Mouse (Mus musculus): ENCODE results near the gene Kcnh4. TPM values are rescaled to one million over a fixed set of nuclear protein-coding genes. Genes with fewer than 3 reads are reported as not detected.

The Kcnh4 gene
- total and polyA plus RNA-seq, 2 experiments from 2014 or later, result 4.2 to 12.9 TPM

DNA sequence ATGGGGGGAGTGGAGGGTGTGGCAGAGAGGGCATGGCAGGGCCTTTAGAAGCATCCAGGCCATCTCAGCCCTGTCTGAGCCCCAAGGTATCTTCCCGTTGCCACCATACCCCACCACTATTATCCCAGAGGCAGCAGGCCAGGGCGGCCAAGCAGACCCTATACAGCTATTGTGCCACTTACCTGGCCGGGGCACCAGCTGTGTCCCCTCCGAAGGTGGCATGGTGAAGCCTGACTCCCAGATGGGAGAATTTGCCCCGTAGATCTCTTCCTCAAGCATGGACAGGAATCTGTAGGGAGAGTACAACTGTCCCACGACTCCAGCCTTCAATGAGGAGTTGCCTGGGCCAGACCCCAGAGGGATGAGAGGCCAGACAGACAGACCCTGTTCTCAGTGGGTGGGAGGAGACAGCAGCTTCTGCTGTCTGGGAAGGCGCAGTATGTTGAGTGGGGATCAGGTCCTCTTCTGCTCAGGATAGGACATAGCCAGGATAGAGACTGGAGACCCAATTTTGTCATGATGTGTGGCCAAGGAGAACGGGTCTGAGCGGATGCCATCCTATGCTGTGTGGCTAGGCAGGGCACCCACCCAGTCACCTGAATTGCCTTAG is 50.4 kb downstream of the Kcnh4 start:
- Histone ChIP-seq H3K27me3 (ENCODE audit: insufficient read depth, low read length) (no peaks in the 10 kb centered on the region), H3K4me3 (ENCODE audit: low read length) (no peak overlapping the region), H3K27ac (no peak overlapping the region), H3K9me3 (ENCODE audit: low read length) (no peaks in the 10 kb centered on the region), H3K36me3 (ENCODE audit: insufficient read depth, low read length) (peaks cover 57% of the 10 kb centered on the region), H3K4me1 (ENCODE audit: insufficient read depth, low read length) (peaks cover 6% of the 10 kb centered on the region; the same call in 1 of the 2 replicates), H3K9ac (replicated peaks; ENCODE audit: low read length) (no peak overlapping the region), H3K4me2 (ENCODE audit: low read depth, low read length) (no peak overlapping the region)
- 94% methylated on average over 9 of the region's 9 CpGs for WGBS
- no peak for ATAC-seq
- no peak for TF ChIP-seq CTCF (IDR thresholded peaks at IDR 0.05; ENCODE audit: low read depth)
- no peak for DNase-seq (ENCODE audit: low spot score)

GRCm38 (mm10) chr11:100705095-100705747 is 54.5 kb downstream of the Kcnh4 start:
- peaks cover 57% of the 10 kb centered on the region for H3K36me3 ChIP-seq (ENCODE audit: insufficient read depth, low read length)
- no peaks in the 10 kb centered on the region for H3K4me1 ChIP-seq (ENCODE audit: insufficient read depth, low read length)
- 92% methylated on average over 23 of the region's 23 CpGs for WGBS
- ATAC-seq, result no peak
- no peak overlapping the region for H3K9ac ChIP-seq (replicated peaks; ENCODE audit: low read length)
- no peak overlapping the region for H3K4me3 ChIP-seq (ENCODE audit: low read length)
- no peaks in the 10 kb centered on the region for H3K9me3 ChIP-seq (ENCODE audit: low read length)
- no peak overlapping the region for H3K4me2 ChIP-seq (ENCODE audit: low read depth, low read length)
- TF ChIP-seq CTCF (IDR thresholded peaks at IDR 0.05; ENCODE audit: low read depth), result no peak
- no peak overlapping the region for H3K27ac ChIP-seq
- DNase-seq (ENCODE audit: low spot score), result no peak
- no peaks in the 10 kb centered on the region for H3K27me3 ChIP-seq (ENCODE audit: insufficient read depth, low read length)

GRCm38 (mm10) chr11:100703851-100704531 is 55.8 kb downstream of the Kcnh4 start, which contains the start of gene Dhx58:
Gene Dhx58 (minus strand): TSS chr11:100704271.
- Histone ChIP-seq H3K9me3 (ENCODE audit: low read length) (no peaks in the 10 kb centered on the region), H3K27me3 (ENCODE audit: insufficient read depth, low read length) (no peaks in the 10 kb centered on the region), H3K4me1 (ENCODE audit: insufficient read depth, low read length) (no peaks in the 10 kb centered on the region), H3K4me3 (ENCODE audit: low read length) (no peak within 1 kb of the TSS), H3K27ac (no peak within 1 kb of the TSS), H3K36me3 (ENCODE audit: insufficient read depth, low read length) (peaks cover 47% of the 10 kb centered on the region), H3K9ac (replicated peaks; ENCODE audit: low read length) (no peak within 1 kb of the TSS), H3K4me2 (ENCODE audit: low read depth, low read length) (no peak within 1 kb of the TSS)
- no peak for ATAC-seq
- no peak for TF ChIP-seq CTCF (IDR thresholded peaks at IDR 0.05; ENCODE audit: low read depth)
- WGBS, result 66% methylated on average over 7 of the region's 7 CpGs
- DNase-seq (ENCODE audit: low spot score), result no peak

GRCm38 (mm10) chr11:100703366-100703765 is 56.4 kb downstream of the Kcnh4 start:
- TF ChIP-seq CTCF (IDR thresholded peaks at IDR 0.05; ENCODE audit: low read depth), result no peak
- 76% methylated on average over 11 of the region's 11 CpGs for WGBS

DNA sequence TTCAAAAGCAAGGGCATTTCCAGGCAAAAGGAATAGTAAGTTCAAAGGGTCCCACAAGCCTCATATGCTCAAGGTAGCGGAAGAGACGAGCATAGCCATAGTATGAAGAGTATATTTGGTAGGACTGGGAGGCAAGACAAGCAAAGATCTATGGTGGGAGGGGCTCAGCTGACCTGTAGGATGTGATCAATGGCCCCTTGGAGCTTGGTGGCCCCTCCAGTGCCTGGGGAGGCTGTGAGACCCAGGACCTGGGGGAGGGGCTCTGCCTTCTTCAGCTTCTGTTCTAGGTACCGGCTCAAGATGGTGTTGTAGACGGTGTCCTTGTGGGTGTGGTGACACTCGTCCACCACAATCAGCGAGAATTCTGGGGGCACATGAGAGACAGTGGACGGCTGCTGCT is 56.8 kb downstream of the Kcnh4 start:
- H3K27me3 ChIP-seq (ENCODE audit: insufficient read depth, low read length), result no peaks in the 10 kb centered on the region
- DNase-seq (ENCODE audit: low spot score) (no peak), ATAC-seq (no peak)
- WGBS, result 47% methylated on average over 7 of the region's 7 CpGs
- no peaks in the 10 kb centered on the region for H3K4me1 ChIP-seq (ENCODE audit: insufficient read depth, low read length)
- no peak overlapping the region for H3K4me3 ChIP-seq (ENCODE audit: low read length)
- H3K36me3 ChIP-seq (ENCODE audit: insufficient read depth, low read length), result peaks cover 37% of the 10 kb centered on the region
- H3K27ac ChIP-seq, result no peak overlapping the region
- H3K9ac ChIP-seq (replicated peaks; ENCODE audit: low read length), result no peak overlapping the region
- H3K4me2 ChIP-seq (ENCODE audit: low read depth, low read length), result peak overlapping the region; percentile 36
- TF ChIP-seq CTCF (IDR thresholded peaks at IDR 0.05; ENCODE audit: low read depth), result no peak
- no peaks in the 10 kb centered on the region for H3K9me3 ChIP-seq (ENCODE audit: low read length)

More at GRCm38 (mm10) chr11:100703366-100703765, 56.4 kb downstream of the Kcnh4 start:
- Histone ChIP-seq H3K27me3 (ENCODE audit: insufficient read depth, low read length) (no peaks in the 10 kb centered on the region), H3K36me3 (ENCODE audit: insufficient read depth, low read length) (peaks cover 41% of the 10 kb centered on the region), H3K4me1 (ENCODE audit: insufficient read depth, low read length) (no peaks in the 10 kb centered on the region), H3K27ac (no peak overlapping the region), H3K9me3 (ENCODE audit: low read length) (no peaks in the 10 kb centered on the region), H3K4me3 (ENCODE audit: low read length) (no peak overlapping the region), H3K4me2 (ENCODE audit: low read depth, low read length) (no peak overlapping the region), H3K9ac (replicated peaks; ENCODE audit: low read length) (no peak overlapping the region)
- DNase-seq (ENCODE audit: low spot score) (no peak), ATAC-seq (no peak)

DNA sequence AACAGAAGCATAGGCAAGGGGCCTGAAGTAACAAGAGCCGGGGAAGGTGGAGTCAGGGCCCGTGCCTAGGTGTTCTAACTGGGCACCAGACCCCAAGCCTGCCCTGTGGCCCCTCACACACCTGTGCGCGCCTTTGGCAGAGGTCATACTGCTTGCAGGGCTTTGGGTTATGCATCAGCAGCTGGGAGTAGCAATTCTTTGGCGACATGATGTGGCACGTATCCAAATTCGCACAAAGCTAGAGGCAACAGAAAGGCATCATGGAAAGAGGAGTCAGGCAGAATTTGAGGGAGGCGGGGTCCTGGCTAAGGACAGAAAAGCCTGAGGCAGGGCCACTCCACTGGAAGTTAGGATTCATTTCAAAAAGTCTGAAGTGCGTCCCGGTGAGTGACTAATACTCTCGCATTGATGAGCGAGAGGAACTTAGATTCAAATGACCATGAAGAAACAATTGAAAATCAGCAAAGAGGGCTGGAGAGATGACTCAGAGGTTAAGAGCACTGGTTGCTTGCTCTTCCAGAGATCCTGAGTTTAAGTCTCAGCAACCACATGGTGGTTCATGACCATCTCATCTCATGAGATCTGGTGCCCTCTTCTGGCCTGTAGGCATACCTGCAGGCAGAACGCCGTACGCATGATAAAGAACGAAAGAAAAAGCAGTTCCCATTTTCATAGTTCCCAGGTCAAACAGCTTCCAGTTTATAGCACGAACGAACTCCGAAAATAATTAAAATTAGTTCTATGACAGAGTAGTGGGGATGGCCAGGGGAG is 57.5 kb downstream of the Kcnh4 start:
- no peak overlapping the region for H3K27ac ChIP-seq
- H3K9me3 ChIP-seq (ENCODE audit: low read length), result no peaks in the 10 kb centered on the region
- no peaks in the 10 kb centered on the region for H3K27me3 ChIP-seq (ENCODE audit: insufficient read depth, low read length)
- H3K36me3 ChIP-seq (ENCODE audit: insufficient read depth, low read length), result peaks cover 31% of the 10 kb centered on the region
- no peak overlapping the region for H3K9ac ChIP-seq (replicated peaks; ENCODE audit: low read length)
- peak; percentile 96 for TF ChIP-seq CTCF (IDR thresholded peaks at IDR 0.05; ENCODE audit: low read depth)
- 34% methylated on average over 19 of the region's 19 CpGs for WGBS
- no peaks in the 10 kb centered on the region for H3K4me1 ChIP-seq (ENCODE audit: insufficient read depth, low read length)
- H3K4me2 ChIP-seq (ENCODE audit: low read depth, low read length), result peak overlapping the region; percentile 36
- H3K4me3 ChIP-seq (ENCODE audit: low read length), result no peak overlapping the region
- peak; percentile 91 for DNase-seq (ENCODE audit: low spot score)
- peak; percentile 48; the same call in 1 of the 2 replicates for ATAC-seq
